Mouse (Mus musculus) neural tube, embryonic 14.5 days (tissue): ENCODE data around the gene Samd8. TPM values are rescaled to one million over a fixed set of nuclear protein-coding genes. Genes with fewer than 3 reads are reported as not detected.

Experiments used
- ATAC-seq: fragments of 200-750 bp; cut with Nextera tagmentation; 2 replicates; pipeline ENCODE4 v1.8.0; 2017; ENCODE audit warnings: low read depth, mild to moderate bottlenecking, moderate TSS enrichment, moderate library complexity
- H3K27ac ChIP-seq: fragments of 300-500 bp; sonication (generic); 2 replicates; pipeline ENCODE4 v1.5.1; 2014; ENCODE audit warnings: low read depth, mild to moderate bottlenecking, control low read depth, low read length, moderate library complexity, mixed read lengths
- H3K27me3 ChIP-seq: fragments of 300-500 bp; sonication (generic); 2 replicates; pipeline ENCODE4 v1.6.1; 2014; ENCODE audit warnings: low read length; ENCODE audit not compliant: control insufficient read depth, insufficient read depth
- H3K36me3 ChIP-seq: fragments of 300-500 bp; sonication (generic); 2 replicates; pipeline ENCODE4 v1.6.1; 2014; ENCODE audit warnings: low read length, mixed read lengths; ENCODE audit not compliant: control insufficient read depth, insufficient read depth
- H3K4me1 ChIP-seq: fragments of 300-500 bp; sonication (generic); 2 replicates; pipeline ENCODE4 v1.6.1; 2014; ENCODE audit warnings: low read length; ENCODE audit not compliant: control insufficient read depth, insufficient read depth
- H3K4me2 ChIP-seq: fragments of 300-500 bp; sonication (generic); 2 replicates; pipeline ENCODE4 v1.6.1; 2014; ENCODE audit warnings: mild to moderate bottlenecking, low read depth, low read length, control low read depth
- H3K4me3 ChIP-seq: fragments of 300-500 bp; sonication (generic); 2 replicates; pipeline ENCODE4 v1.5.1; 2014; ENCODE audit warnings: low read depth, low read length, control low read depth, mixed read lengths
- H3K9ac ChIP-seq: fragments of 300-500 bp; sonication (generic); replicated peaks from 2 replicates; pipeline ENCODE4 v1.6.1; 2014; ENCODE audit warnings: low read depth, mild to moderate bottlenecking, control low read depth, low read length, mixed read lengths
- H3K9me3 ChIP-seq: fragments of 300-500 bp; sonication (generic); 2 replicates; pipeline ENCODE4 v1.6.1; 2016; ENCODE audit warnings: low read length; ENCODE audit not compliant: control insufficient read depth
- WGBS: fragments of 180-500 bp; shearing (Covaris S2); extraction: QIAGEN DNeasy Blood & Tissue Kit; methylation state at CpG from one replicate; pipeline ENCODE4 v1.1.7; 2014; 5-methylcytosine and 5-hydroxymethylcytosine counted together
- polyA plus RNA-seq: library from polyadenylated mRNA; unstranded; fragments of >200 nt; fragmentation: Nextera tagmentation; extraction: Ambion mirVana; gene quantifications from 2 replicates; pipeline ENCODE4 v1.2.1, GENCODE M21; 2014

The Samd8 gene
- polyA plus RNA-seq, 1 experiment from 2014 or later: 26.6 TPM

- 76% methylated on average over 17 of the region's 17 CpGs for WGBS
Measured at GRCm38 (mm10) chr14:21719646-21720383, 30.5 kb upstream of the Samd8 start.

GRCm38 (mm10) chr14:21720430-21721205 is 29.7 kb upstream of the Samd8 start:
- Histone ChIP-seq H3K4me3 (no peak overlapping the region), H3K9me3 (no peaks in the 10 kb centered on the region), H3K4me1 (no peaks in the 10 kb centered on the region), H3K4me2 (no peak overlapping the region), H3K9ac (no peak overlapping the region), H3K27me3 (no peaks in the 10 kb centered on the region), H3K36me3 (no peaks in the 10 kb centered on the region), H3K27ac (no peak overlapping the region)
- ATAC-seq: no peak
- 84% methylated on average over 4 of the region's 4 CpGs for WGBS

More at GRCm38 (mm10) chr14:21719646-21720383, 30.5 kb upstream of the Samd8 start:
- Histone ChIP-seq H3K4me3 (no peak overlapping the region), H3K9ac (no peak overlapping the region), H3K27ac (no peak overlapping the region), H3K4me2 (no peak overlapping the region), H3K4me1 (no peaks in the 10 kb centered on the region), H3K36me3 (no peaks in the 10 kb centered on the region), H3K9me3 (no peaks in the 10 kb centered on the region), H3K27me3 (no peaks in the 10 kb centered on the region)
- no peak for ATAC-seq

GRCm38 (mm10) chr14:21722021-21722698 is 28.2 kb upstream of the Samd8 start:
- ATAC-seq: no peak
- Histone ChIP-seq H3K27me3 (no peaks in the 10 kb centered on the region), H3K4me3 (no peak overlapping the region), H3K36me3 (no peaks in the 10 kb centered on the region), H3K9me3 (no peaks in the 10 kb centered on the region), H3K27ac (no peak overlapping the region), H3K4me1 (no peaks in the 10 kb centered on the region), H3K9ac (no peak overlapping the region), H3K4me2 (no peak overlapping the region)
- WGBS: 57% methylated on average over 8 of the region's 8 CpGs

GRCm38 (mm10) chr14:21729031-21729732 is 21.1 kb upstream of the Samd8 start:
- Histone ChIP-seq H3K4me2 (no peak overlapping the region), H3K4me3 (no peak overlapping the region), H3K9ac (no peak overlapping the region), H3K27ac (no peak overlapping the region), H3K36me3 (no peaks in the 10 kb centered on the region), H3K4me1 (no peaks in the 10 kb centered on the region), H3K27me3 (no peaks in the 10 kb centered on the region), H3K9me3 (no peaks in the 10 kb centered on the region)
- ATAC-seq: no peak
- 92% methylated on average over 6 of the region's 6 CpGs for WGBS

- no peaks in the 10 kb centered on the region for H3K27me3 ChIP-seq
- no peak for ATAC-seq
- no peaks in the 10 kb centered on the region for H3K4me1 ChIP-seq
Measured at GRCm38 (mm10) chr14:21729936-21730335, 20.4 kb upstream of the Samd8 start.

GRCm38 (mm10) chr14:21733131-21733905 is 17.0 kb upstream of the Samd8 start:
- H3K36me3 ChIP-seq: no peaks in the 10 kb centered on the region
- H3K4me1 ChIP-seq: no peaks in the 10 kb centered on the region
- H3K27ac ChIP-seq: no peak overlapping the region
- H3K4me2 ChIP-seq: no peak overlapping the region
- H3K4me3 ChIP-seq: no peak overlapping the region
- no peak for ATAC-seq
- H3K27me3 ChIP-seq: no peaks in the 10 kb centered on the region
- no peak overlapping the region for H3K9ac ChIP-seq
- H3K9me3 ChIP-seq: no peaks in the 10 kb centered on the region
- whole genome bisulfite sequencing: 93% methylated on average over 15 of the region's 15 CpGs

More at GRCm38 (mm10) chr14:21729936-21730335, 20.4 kb upstream of the Samd8 start:
- Histone ChIP-seq H3K4me3 (no peak overlapping the region), H3K36me3 (no peaks in the 10 kb centered on the region), H3K9ac (no peak overlapping the region), H3K4me2 (no peak overlapping the region), H3K9me3 (no peaks in the 10 kb centered on the region), H3K27ac (no peak overlapping the region)
- 90% methylated on average over 4 of the region's 4 CpGs for WGBS

- no peak for ATAC-seq
- Histone ChIP-seq H3K27ac (no peak overlapping the region), H3K4me1 (no peaks in the 10 kb centered on the region), H3K4me3 (no peak overlapping the region), H3K36me3 (no peaks in the 10 kb centered on the region), H3K9me3 (no peaks in the 10 kb centered on the region), H3K4me2 (no peak overlapping the region), H3K27me3 (no peaks in the 10 kb centered on the region), H3K9ac (no peak overlapping the region)
- whole genome bisulfite sequencing: 90% methylated on average over 7 of the region's 7 CpGs
Measured at GRCm38 (mm10) chr14:21740345-21740744, 10.0 kb upstream of the Samd8 start.

- Histone ChIP-seq H3K4me2 (no peak overlapping the region), H3K27ac (no peak overlapping the region), H3K4me1 (no peaks in the 10 kb centered on the region), H3K27me3 (no peaks in the 10 kb centered on the region), H3K4me3 (no peak overlapping the region), H3K36me3 (no peaks in the 10 kb centered on the region), H3K9me3 (no peaks in the 10 kb centered on the region), H3K9ac (no peak overlapping the region)
- ATAC-seq: no peak
- 98% methylated on average over 3 of the region's 3 CpGs for WGBS
Measured at GRCm38 (mm10) chr14:21741314-21741713, 9.0 kb upstream of the Samd8 start.
